Mouse (Mus musculus) thymus, adult 18-20 months (tissue): Measurements from ENCODE around the gene Phrf1.

Source experiments
- DNase-seq, 2 experiments: peaks; one replicate each; pipeline ENCODE4 v3.0.0; 2022; ENCODE audit warnings: mixed read lengths in 2 of 2

Phrf1 gene

DNA sequence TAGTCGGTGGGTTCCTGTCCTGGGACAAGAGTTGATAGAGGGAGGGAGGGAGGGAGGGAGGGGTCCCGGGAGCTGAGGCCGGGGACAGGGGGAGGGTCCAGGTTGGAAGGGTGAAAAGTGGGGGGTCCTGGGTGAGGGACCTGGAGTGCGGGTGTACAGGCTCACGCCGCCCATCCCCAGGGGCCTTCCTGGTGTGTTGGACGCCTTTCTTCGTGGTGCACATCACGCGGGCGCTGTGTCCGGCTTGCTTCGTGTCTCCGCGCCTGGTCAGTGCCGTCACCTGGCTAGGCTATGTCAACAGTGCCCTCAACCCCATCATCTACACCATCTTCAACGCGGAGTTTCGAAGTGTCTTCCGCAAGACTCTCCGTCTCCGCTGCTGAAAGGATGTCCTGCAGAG, 65.9 kb downstream of the Phrf1 start:
- DNase-seq: no peak

DNA sequence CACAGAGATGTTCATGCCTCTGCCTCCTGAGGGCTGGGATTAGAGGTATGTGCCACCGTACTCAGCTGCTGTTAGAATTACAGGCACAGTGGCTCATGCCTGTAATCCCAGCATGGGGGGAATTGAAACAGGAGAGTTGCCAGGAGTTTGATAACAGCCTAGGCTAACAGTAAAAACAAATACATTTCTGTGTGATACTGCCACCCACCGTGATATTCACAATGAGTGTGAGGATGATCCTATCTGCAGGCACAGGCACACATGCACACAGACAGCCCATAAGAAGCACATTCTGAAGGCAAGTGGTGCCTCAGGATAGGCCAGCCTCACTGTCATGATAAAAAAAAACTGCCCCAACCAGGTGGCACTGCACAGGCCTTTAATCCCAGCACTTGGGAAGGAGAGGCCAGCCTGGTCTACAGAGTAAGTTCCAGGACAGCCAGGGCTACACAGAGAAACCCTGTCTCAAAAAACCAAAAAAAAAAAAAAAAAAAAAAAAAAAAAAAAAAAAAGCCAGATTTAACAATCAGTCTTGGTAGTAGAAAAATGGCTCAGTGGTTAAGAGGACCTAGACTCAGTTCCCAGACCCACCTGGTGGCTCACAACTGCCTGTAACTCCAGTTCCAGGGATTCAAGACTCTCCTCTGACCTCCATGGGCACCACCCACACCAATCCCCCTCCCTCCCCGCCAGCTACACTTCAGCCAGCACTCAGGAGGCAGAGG, 69.5 kb downstream of the Phrf1 start:
- DNase-seq: no peak

DNA sequence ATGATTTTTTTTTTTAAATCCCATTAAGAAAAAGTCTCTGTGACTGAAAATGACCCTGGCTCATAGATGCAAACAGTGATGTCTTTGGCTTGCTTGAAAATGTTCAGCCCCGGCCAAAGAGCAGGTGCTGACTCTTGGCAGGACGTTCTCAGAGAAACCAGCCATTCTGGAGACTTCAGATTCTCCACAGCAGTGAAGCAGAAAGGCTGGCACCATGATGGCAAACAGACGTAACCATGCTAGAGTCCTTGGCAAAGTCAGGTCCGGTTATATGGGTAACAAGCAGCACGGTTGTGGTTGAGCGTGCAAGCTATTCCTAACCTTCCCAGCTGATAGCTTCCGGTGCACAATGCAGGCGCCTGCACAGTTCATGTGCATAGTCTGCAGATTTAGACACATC, 70.6 kb downstream of the Phrf1 start:
- DNase-seq: no peak

DNA sequence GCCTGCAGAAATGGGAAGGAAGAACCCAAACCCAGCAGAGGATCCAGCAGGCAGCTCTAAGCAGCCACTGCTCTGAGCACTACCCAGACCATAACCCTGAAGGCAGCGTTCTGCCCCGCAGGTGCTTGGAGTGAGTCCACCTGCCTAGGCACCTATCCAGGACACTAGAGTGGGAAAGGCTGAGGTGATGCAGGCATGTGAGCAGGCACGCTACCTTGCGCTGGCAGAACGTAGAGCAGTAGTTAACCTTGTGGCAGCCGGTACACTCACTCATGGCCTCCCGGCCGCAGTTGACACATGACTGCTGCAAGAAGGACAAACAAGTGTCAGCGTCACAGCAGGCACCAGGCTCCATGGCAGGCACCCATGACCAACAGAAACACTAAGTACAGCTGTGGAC, 72.8 kb downstream of the Phrf1 start:
- DNase-seq: no peak

DNA sequence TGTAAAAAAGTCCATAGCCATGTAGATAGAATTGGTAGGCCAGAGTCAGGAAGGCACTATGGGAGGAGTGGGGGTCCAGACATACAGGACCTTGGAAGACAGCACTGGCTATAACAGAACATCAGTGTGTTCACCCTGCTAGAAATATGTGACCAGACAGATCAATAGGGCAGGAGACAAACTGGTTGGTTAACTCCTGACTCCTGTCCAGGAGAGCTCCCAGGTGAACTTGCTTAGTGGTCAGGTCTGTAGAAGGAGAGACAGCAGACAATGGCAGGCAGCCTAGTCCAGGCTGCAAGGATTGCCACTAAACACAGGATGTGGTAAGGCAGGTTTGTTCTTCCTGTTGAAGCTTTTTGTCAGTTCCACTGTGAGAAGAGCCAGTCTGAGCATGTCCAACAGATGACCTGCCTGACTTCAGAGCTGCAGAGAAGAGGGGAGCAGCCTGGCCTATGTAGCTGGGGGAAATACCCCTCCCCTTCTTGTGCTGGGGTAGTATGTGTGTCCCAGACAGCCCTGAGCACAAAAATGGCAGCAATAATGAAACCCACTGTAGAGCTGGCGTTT, 74.2 kb downstream of the Phrf1 start:
- DNase-seq: peak in 1 of 2 experiments; percentile 36

DNA sequence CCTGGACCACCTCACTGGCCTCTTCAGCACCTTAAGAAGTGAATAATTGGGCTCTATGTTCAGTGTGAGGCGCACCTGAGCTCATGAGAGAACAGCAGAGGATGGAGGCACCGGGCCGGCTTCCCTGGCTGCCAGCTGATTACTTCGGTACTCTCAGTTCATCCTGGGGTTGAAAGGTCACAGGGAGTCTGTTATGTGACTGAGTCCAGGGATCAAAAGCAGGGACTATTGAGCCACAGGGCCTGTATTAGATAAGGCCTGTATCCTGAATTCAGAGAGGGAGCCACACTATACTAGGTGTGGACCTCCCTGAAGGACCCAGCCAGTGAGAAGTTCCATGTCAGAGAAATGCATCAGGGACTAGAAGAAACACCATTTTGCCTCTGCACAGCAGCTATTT, 76.0 kb downstream of the Phrf1 start:
- no peak for DNase-seq
